In the genomic region with DNA sequence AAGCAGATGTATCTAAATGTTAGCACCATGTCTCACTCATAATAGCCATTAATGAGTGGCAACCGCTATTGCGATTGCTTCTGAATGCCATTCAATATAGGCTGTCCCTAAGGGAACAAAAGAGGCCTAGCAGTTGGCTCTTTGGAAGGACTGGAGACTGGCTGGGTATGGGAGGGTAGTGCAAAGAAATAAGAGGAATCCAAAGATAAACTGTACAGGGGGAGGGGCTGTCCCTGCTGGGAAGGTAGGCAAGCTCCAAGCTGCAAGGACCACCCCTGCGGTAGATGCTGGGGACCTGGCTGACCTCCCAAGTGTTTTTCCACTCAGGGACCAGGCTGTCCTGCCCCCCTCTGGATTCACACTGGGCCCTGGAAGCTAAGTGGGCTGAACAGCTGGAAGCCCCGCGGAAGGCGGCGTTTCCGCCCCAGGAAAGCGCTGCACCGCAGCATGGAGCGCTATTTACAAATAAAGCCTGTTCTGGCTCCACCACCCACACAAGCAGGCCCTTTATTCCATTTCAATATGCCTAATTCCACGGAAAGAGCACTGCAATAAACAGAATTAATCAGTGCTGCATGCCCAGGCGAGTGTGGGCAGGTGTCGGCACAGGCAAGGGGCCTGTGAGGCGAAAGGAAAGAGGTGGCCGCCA, we compare ENCODE assay signal across 8 mouse cellular contexts. TPM values are rescaled to one million over a fixed set of nuclear protein-coding genes. Genes with fewer than 3 reads are reported as not detected.
DNase-seq lines count a peak whose midpoint lies in the region; ATAC-seq lines count a peak whose summit lies in the region.

No protein-coding gene starts in this region.

- H3K4me1 ChIP-seq in forebrain, embryonic 12.5 days, result peaks cover 40% of the 10 kb centered on the region
- peaks cover 41% of the 10 kb centered on the region for H3K4me1 ChIP-seq in limb, embryonic 11.5 days (ENCODE audit: control insufficient read depth, insufficient read depth, low read length)

- 0 out of 2 replicates have a peak overlapping the region, but pooled peaks have one; percentile 4 for H3K4me3 ChIP-seq in forebrain, embryonic 12.5 days (replicated peaks)
- H3K4me3 ChIP-seq in limb, embryonic 11.5 days (ENCODE audit: low read depth, low read length), result no peak overlapping the region

- peaks cover 71% of the 10 kb centered on the region for H3K27me3 ChIP-seq in forebrain, embryonic 12.5 days
- H3K27me3 ChIP-seq in limb, embryonic 11.5 days (ENCODE audit: control insufficient read depth, insufficient read depth, low read length), result no peaks in the 10 kb centered on the region

- no peaks in the 10 kb centered on the region for H3K9me3 ChIP-seq in forebrain, embryonic 12.5 days
- H3K9me3 ChIP-seq in limb, embryonic 11.5 days (ENCODE audit: control insufficient read depth, low read length), result no peaks in the 10 kb centered on the region

- peak; percentile 80 for ATAC-seq in forebrain, embryonic 12.5 days (ENCODE audit: low FRiP score)
- peak; percentile 51 for ATAC-seq in limb, embryonic 11.5 days (ENCODE audit: insufficient number of reproducible peaks, low FRiP score, low TSS enrichment, low read depth)
- no peak for ATAC-seq in megakaryocyte, adult 5-6 weeks (ENCODE audit: poor library complexity, severe bottlenecking)

- WGBS in forebrain, embryonic 12.5 days, result 2% methylated on average over 16 of the region's 16 CpGs
- 24% methylated on average over 16 of the region's 16 CpGs for WGBS in limb, embryonic 11.5 days

- H3K36me3 ChIP-seq in forebrain, embryonic 12.5 days (replicated peaks), result no peaks in the 10 kb centered on the region
- H3K36me3 ChIP-seq in limb, embryonic 11.5 days (ENCODE audit: control insufficient read depth, insufficient read depth, low read length), result no peaks in the 10 kb centered on the region; the same call in 1 of the 2 replicates

- peak overlapping the region; percentile 25; the same call in 1 of the 2 replicates for H3K9ac ChIP-seq in forebrain, embryonic 12.5 days
- H3K9ac ChIP-seq in limb, embryonic 11.5 days (ENCODE audit: low read length), result no peak overlapping the region; the same call in 1 of the 2 replicates

- H3K4me2 ChIP-seq in forebrain, embryonic 12.5 days, result peak overlapping the region; percentile 44
- no peak overlapping the region for H3K4me2 ChIP-seq in limb, embryonic 11.5 days (ENCODE audit: low read depth, severe bottlenecking)

- DNase-seq in right cerebral cortex, adult 18-20 months, result peak; percentile 16
- DNase-seq in right cerebral cortex, postnatal 14 days, result no peak
- peak; percentile 69 for DNase-seq in limb, embryonic 11.5 days (ENCODE audit: low spot score)
- peak; percentile 14 for DNase-seq in right cerebral cortex, postnatal 4 days
- no peak for DNase-seq in gastrocnemius, postnatal 4 days (ENCODE audit: low spot score in 2 of 2)
- no peak for DNase-seq in ovary, postnatal 14 days (ENCODE audit: low spot score)

- H3K27ac ChIP-seq in forebrain, embryonic 12.5 days, result peak overlapping the region; percentile 89
- peak overlapping the region; percentile 83 for H3K27ac ChIP-seq in limb, embryonic 11.5 days (replicated peaks; ENCODE audit: low read depth, low read length)

RNA-seq across cellular contexts. Expression of a gene that starts 36.5 kb away (rescaled TPM):
- polyA plus RNA-seq in forebrain, embryonic 12.5 days (2016; fragmentation: Nextera tagmentation; extraction: Ambion mirVana), result 9.4 and 10.5 TPM in 2 replicates
- polyA plus RNA-seq in limb, embryonic 11.5 days (2014; fragmentation: Nextera tagmentation; extraction: Ambion mirVana), result 13.8 and 14.0 TPM in 2 replicates
- 0.45 and 1.5 TPM in 2 replicates for total RNA-seq in megakaryocyte, adult 5-6 weeks (2015)
- total RNA-seq in megakaryocyte, adult 5-6 weeks (2017), result 0.07 and 0.65 TPM in 2 replicates
- total RNA-seq in gastrocnemius, postnatal 4 days (2021), result 1 to 10 TPM; 4.3 to 5.3 TPM

RNA-seq across cellular contexts. Expression of a gene that starts 56.1 kb away (rescaled TPM):
- 24.6 and 29.3 TPM in 2 replicates for polyA plus RNA-seq in forebrain, embryonic 12.5 days (2016; fragmentation: Nextera tagmentation; extraction: Ambion mirVana)
- 9.5 and 10.9 TPM in 2 replicates for polyA plus RNA-seq in limb, embryonic 11.5 days (2014; fragmentation: Nextera tagmentation; extraction: Ambion mirVana)
- total RNA-seq in megakaryocyte, adult 5-6 weeks (2015), result 84.6 and 91.2 TPM in 2 replicates
- 43.5 and 56.7 TPM in 2 replicates for total RNA-seq in megakaryocyte, adult 5-6 weeks (2017)
- total RNA-seq in gastrocnemius, postnatal 4 days (2021), result 1 to 10 TPM; 6.2 to 6.5 TPM

Comparison
In these comparisons a context has a peak if more than half of its experiments do, and no peak if none do; other contexts are left out.
1. DNase-seq: peak in right cerebral cortex, adult 18-20 months (single experiment), limb, embryonic 11.5 days (single experiment) and right cerebral cortex, postnatal 4 days (single experiment); none in right cerebral cortex, postnatal 14 days (single experiment), gastrocnemius, postnatal 4 days (0 of 2) and ovary, postnatal 14 days (single experiment).
2. RNA of a gene that starts 56.1 kb away (total RNA-seq): 43.5 to 91.2 TPM in megakaryocyte, adult 5-6 weeks; 6.2 to 6.5 TPM in gastrocnemius, postnatal 4 days; every median in the first group is over 4 times any median in the second.